In genomic region chr7:66601846-66602245, GRCm38 (mm10) we compare ENCODE assay signal across 13 mouse cellular contexts.
"Had no signal": no experiment of that assay in that cellular context is flagged by ENCODE, and none has a peak within 500 bp of the region (broad histone marks: within the 10 kb centered on the region; RNA-seq: fewer than 3 reads in every experiment).

No protein-coding gene starts in this region.

- H3K4me1 ChIP-seq: limb, embryonic 15.5 days; liver, embryonic 12.5 days; midbrain, embryonic 13.5 days; neural tube, embryonic 15.5 days; stomach, embryonic 15.5 days had no signal

- H3K4me3 ChIP-seq: kidney, embryonic 15.5 days; left cerebral cortex, adult 2 months; limb, embryonic 15.5 days; liver, embryonic 12.5 days; midbrain, embryonic 13.5 days; neural tube, embryonic 15.5 days; stomach, embryonic 15.5 days had no signal

- H3K27ac ChIP-seq: kidney, embryonic 15.5 days; left cerebral cortex, adult 2 months; limb, embryonic 15.5 days; liver, embryonic 12.5 days; macrophage; midbrain, embryonic 13.5 days; neural tube, embryonic 15.5 days; stomach, embryonic 15.5 days had no signal

- H3K9ac ChIP-seq: kidney, embryonic 15.5 days; limb, embryonic 15.5 days; liver, embryonic 12.5 days; lung, embryonic 14.5 days; midbrain, embryonic 13.5 days; neural tube, embryonic 15.5 days; stomach, embryonic 15.5 days had no signal

- H3K4me2 ChIP-seq: kidney, embryonic 15.5 days; limb, embryonic 15.5 days; liver, embryonic 12.5 days; lung, embryonic 14.5 days; midbrain, embryonic 13.5 days; neural tube, embryonic 15.5 days; stomach, embryonic 15.5 days had no signal

- ATAC-seq: liver, embryonic 12.5 days; midbrain, embryonic 13.5 days had no signal

- H3K9me3 ChIP-seq: kidney, embryonic 15.5 days; limb, embryonic 15.5 days; liver, embryonic 12.5 days; midbrain, embryonic 13.5 days; neural tube, embryonic 15.5 days; stomach, embryonic 15.5 days had no signal

- H3K36me3 ChIP-seq: kidney, embryonic 15.5 days; limb, embryonic 15.5 days; liver, embryonic 12.5 days; midbrain, embryonic 13.5 days; neural tube, embryonic 15.5 days; stomach, embryonic 15.5 days had no signal

- H3K27me3 ChIP-seq: kidney, embryonic 15.5 days; limb, embryonic 15.5 days; liver, embryonic 12.5 days; midbrain, embryonic 13.5 days; neural tube, embryonic 15.5 days; stomach, embryonic 15.5 days had no signal

- DNase-seq: kidney, postnatal 14 days; lung, embryonic 14.5 days; lung, postnatal 14 days; thymus, adult 2 months; thymus, postnatal 36 days had no signal
